Mouse (Mus musculus) lung, postnatal 0 days (tissue): ENCODE measurements around the gene Wdr62. TPM values are rescaled to one million over a fixed set of nuclear protein-coding genes. Genes with fewer than 3 reads are reported as not detected.

ENCODE experiments used
- ATAC-seq: fragments of 200-750 bp; cut with Nextera tagmentation; 2 replicates; pipeline ENCODE4 v1.8.0; 2017; ENCODE audit warnings: moderate library complexity
- DNase-seq: peaks from one replicate; pipeline ENCODE4 v3.0.0-alpha.2; 2016; ENCODE audit warnings: low spot score
- H3K27ac ChIP-seq: fragments of 300-500 bp; sonication (generic); 2 replicates; pipeline ENCODE4 v1.5.1; 2014; ENCODE audit warnings: antibody characterized with exemption, mild to moderate bottlenecking, low read length, mixed read lengths
- H3K27me3 ChIP-seq: fragments of 300-500 bp; sonication (generic); replicated peaks from 2 replicates; pipeline ENCODE4 v1.6.1; 2014; ENCODE audit warnings: low read length, mixed read lengths; ENCODE audit not compliant: insufficient read depth
- H3K36me3 ChIP-seq: fragments of 300-500 bp; sonication (generic); 2 replicates; pipeline ENCODE4 v1.6.1; 2014; ENCODE audit warnings: low read length, mixed read lengths; ENCODE audit not compliant: insufficient read depth
- H3K4me1 ChIP-seq: fragments of 300-500 bp; sonication (generic); 2 replicates; pipeline ENCODE4 v1.6.1; 2014; ENCODE audit warnings: antibody characterized with exemption, low read depth, low read length, mixed read lengths; ENCODE audit not compliant: insufficient read depth
- H3K4me2 ChIP-seq: fragments of 300-500 bp; sonication (generic); replicated peaks from 2 replicates; pipeline ENCODE4 v1.6.1; 2014; ENCODE audit warnings: low read depth, mild to moderate bottlenecking, low read length, moderate library complexity, mixed read lengths
- H3K4me3 ChIP-seq: fragments of 300-500 bp; sonication (generic); 2 replicates; pipeline ENCODE4 v1.5.1; 2014; ENCODE audit warnings: low read depth, low read length
- H3K9ac ChIP-seq: fragments of 300-500 bp; sonication (generic); replicated peaks from 2 replicates; pipeline ENCODE4 v1.6.1; 2014; ENCODE audit warnings: low read depth, mild to moderate bottlenecking
- H3K9me3 ChIP-seq: fragments of 300-500 bp; sonication (generic); 2 replicates; pipeline ENCODE4 v1.6.1; 2016; ENCODE audit warnings: low read length, mixed read lengths
- CTCF ChIP-seq: IDR thresholded peaks from 2 replicates; pipeline ENCODE4 v1.5.1; 2016; ENCODE audit warnings: antibody characterized with exemption, mild to moderate bottlenecking
- EP300 ChIP-seq: IDR thresholded peaks from 2 replicates; pipeline ENCODE4 v1.6.1; 2016; ENCODE audit warnings: antibody characterized with exemption, mild to moderate bottlenecking, control low read depth
- WGBS: fragments of 180-500 bp; shearing (Covaris S2); extraction: QIAGEN DNeasy Blood & Tissue Kit; methylation state at CpG from one replicate; pipeline ENCODE4 v1.1.7; 2014; 5-methylcytosine and 5-hydroxymethylcytosine counted together
- polyA plus RNA-seq: library from polyadenylated mRNA; unstranded; fragments of >200 nt; fragmentation: Nextera tagmentation; extraction: Ambion mirVana; gene quantifications from 2 replicates; pipeline ENCODE4 v1.2.1, GENCODE M21; 2015

Wdr62 gene
- polyA plus RNA-seq, 1 experiment from 2014 or later = 2.7 TPM

DNA sequence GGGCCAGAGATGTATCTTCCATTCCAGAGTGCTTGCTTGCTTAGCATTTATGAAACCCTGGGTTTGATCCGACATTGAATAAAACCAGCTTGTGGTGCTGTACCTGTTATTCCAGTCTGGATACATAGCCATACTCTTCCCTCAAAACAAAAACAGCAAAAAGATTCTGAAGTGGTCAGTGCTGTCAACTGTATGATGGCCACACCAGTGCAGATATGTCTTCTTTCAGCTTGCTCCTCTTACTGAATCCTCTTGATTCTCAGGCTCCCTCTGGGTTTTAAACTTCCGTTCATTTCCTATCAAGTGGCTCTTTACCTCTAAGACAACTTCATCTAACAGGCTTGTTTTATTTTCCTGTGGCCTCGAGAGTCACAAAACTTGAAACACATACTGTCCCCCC is 43.6 kb upstream of the Wdr62 start, which contains the start of gene Sdhaf1:
Sdhaf1 (minus strand) TSS at position 101 of the 400 bp plus-strand sequence.
- DNase-seq (no peak), ATAC-seq (no peak)
- H3K4me3 ChIP-seq = peak within 1 kb of the TSS; percentile 63
- H3K36me3 ChIP-seq = no peaks in the 10 kb centered on the region
- H3K9me3 ChIP-seq = no peaks in the 10 kb centered on the region; the same call in 1 of the 2 replicates
- no peaks in the 10 kb centered on the region for H3K4me1 ChIP-seq
- WGBS = 71% methylated on average over 3 of the region's 3 CpGs
- H3K4me2 ChIP-seq = peak within 1 kb of the TSS; percentile 82
- peak within 1 kb of the TSS; percentile 10; the same call in 1 of the 2 replicates for H3K9ac ChIP-seq
- H3K27ac ChIP-seq = peak within 1 kb of the TSS; percentile 69; the same call in 1 of the 2 replicates
- H3K27me3 ChIP-seq = no peaks in the 10 kb centered on the region
- TF ChIP-seq EP300 (no peak), CTCF (no peak)

DNA sequence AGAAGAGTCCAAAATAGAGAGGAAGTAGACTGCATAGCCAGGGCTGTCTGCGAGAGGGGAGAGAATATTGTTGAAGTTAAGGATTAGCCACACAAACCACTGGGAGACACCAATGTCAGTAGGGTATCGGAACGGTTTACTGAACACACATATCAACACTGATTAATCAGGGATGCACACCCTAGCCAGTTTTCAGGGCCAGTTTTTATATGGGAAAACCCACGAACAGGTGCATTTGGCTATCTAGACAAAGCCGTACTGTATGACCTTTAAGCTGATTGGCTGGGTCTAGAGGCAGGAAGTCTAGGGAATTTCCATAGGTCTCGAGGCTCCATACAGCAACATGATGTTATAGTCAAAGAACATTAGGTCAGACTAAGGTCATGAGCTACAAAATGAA is 42.6 kb upstream of the Wdr62 start:
- no peaks in the 10 kb centered on the region for H3K4me1 ChIP-seq
- peak overlapping the region; percentile 63 for H3K4me3 ChIP-seq
- 18% methylated on average over 6 of the region's 6 CpGs for WGBS
- TF ChIP-seq EP300 (no peak), CTCF (no peak)
- peak overlapping the region; percentile 10; the same call in 1 of the 2 replicates for H3K9ac ChIP-seq
- no peak for ATAC-seq
- H3K4me2 ChIP-seq = peak overlapping the region; percentile 82
- H3K36me3 ChIP-seq = no peaks in the 10 kb centered on the region
- DNase-seq = peak; percentile 19
- peak overlapping the region; percentile 69; the same call in 1 of the 2 replicates for H3K27ac ChIP-seq
- no peaks in the 10 kb centered on the region; the same call in 1 of the 2 replicates for H3K9me3 ChIP-seq
- H3K27me3 ChIP-seq = no peaks in the 10 kb centered on the region

DNA sequence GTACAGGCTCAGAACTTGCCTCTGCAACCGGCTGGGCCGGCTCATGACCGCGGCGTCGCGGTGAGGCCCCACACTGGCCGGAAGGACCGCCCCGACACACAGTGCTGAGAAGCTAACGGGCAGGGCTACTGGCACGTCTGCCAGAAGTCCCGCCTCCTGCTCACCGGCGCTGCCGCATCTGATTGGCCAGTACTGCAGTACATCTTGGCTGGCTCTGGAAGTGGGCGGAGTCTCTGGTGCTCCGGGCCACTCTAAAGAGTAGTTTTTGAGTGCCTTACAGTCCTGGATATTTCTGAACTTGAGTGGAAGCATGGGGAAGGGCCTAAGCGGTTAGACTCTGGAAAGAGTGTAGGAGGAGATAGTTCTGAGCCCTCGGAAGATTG is 42.1 kb upstream of the Wdr62 start:
- ATAC-seq = peak; percentile 99
- peak; percentile 100 for DNase-seq
- 3% methylated on average over 20 of the region's 20 CpGs for WGBS
- Histone ChIP-seq H3K36me3 (no peaks in the 10 kb centered on the region), H3K4me3 (peak overlapping the region; percentile 63), H3K27me3 (no peaks in the 10 kb centered on the region), H3K27ac (peak overlapping the region; percentile 89), H3K4me1 (no peaks in the 10 kb centered on the region), H3K9me3 (no peaks in the 10 kb centered on the region; the same call in 1 of the 2 replicates), H3K9ac (peak overlapping the region; percentile 69), H3K4me2 (peak overlapping the region; percentile 82)
- TF ChIP-seq CTCF (no peak), EP300 (no peak)

DNA sequence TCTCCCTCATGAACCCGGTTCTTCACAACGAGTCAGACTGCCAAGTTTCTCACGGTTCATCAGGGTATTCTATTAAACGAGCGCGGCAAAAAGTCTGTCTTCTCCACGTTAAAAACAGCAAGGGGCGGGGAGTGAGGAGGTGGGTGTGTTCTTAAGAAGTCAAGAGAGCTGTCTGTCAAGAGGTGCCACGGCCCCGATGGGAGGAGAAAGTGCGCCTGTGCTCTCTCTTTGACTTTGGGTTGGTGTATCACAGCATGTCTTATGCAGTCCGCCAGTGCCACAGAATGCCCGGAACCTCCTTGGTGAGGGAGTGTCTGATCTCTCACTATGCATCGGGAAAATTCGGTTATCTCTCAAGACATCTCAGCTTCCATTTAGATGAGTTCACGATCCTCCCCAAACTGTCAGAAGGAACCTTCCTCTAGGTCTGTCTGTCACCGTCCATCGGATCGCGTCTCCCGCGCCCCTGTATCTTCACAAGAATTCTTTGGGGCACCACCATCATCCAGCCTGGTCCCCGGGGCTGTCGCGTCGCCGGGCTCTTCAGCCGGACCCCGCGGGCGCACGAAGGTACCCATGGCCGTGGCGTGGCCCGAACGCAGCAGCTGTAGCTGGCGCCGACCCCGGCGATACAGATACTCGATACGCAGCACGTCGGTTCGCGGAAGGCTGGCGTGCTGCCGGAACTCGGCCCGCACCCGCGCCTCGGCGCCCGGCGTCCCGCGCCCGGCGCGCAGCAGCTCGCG is 41.5 kb upstream of the Wdr62 start, which contains the start of gene E130208F15Rik:
E130208F15Rik (plus strand) TSS at position 202 of the 746 bp plus-strand sequence.
- peak within 1 kb of the TSS; percentile 69 for H3K9ac ChIP-seq
- no peak for TF ChIP-seq CTCF
- TF ChIP-seq EP300 = no peak
- H3K9me3 ChIP-seq = no peaks in the 10 kb centered on the region; the same call in 1 of the 2 replicates
- no peaks in the 10 kb centered on the region for H3K27me3 ChIP-seq
- DNase-seq (peak; percentile 92), ATAC-seq (peak; percentile 64)
- peak within 1 kb of the TSS; percentile 89 for H3K27ac ChIP-seq
- 2% methylated on average over 63 of the region's 63 CpGs for WGBS
- no peaks in the 10 kb centered on the region for H3K4me1 ChIP-seq
- H3K36me3 ChIP-seq = no peaks in the 10 kb centered on the region
- peak within 1 kb of the TSS; percentile 63 for H3K4me3 ChIP-seq
- peak within 1 kb of the TSS; percentile 82 for H3K4me2 ChIP-seq

DNA sequence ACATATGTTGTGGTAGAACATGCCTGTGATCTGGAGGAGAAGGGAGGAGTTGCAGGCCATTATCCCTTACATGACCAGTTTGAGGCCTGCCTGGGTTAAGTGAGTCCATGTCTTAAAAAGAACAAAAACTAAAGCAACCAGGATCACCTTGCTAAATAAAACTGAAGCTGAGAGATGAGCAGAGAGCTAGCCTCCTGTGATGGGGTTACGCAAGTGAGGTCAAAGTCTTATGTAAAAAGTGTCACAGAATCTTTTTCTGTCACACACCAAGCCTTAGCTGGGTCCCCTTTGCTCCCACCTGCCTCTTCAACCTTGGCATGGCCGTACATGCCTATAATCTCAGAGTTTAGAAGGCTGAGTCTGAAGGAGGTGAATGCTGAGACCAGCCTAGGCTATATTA is 40.7 kb upstream of the Wdr62 start:
- Histone ChIP-seq H3K27ac (no peak overlapping the region), H3K36me3 (no peaks in the 10 kb centered on the region), H3K9ac (no peak overlapping the region), H3K4me1 (no peaks in the 10 kb centered on the region), H3K27me3 (no peaks in the 10 kb centered on the region), H3K4me3 (peak overlapping the region; percentile 63; the same call in 1 of the 2 replicates), H3K4me2 (peak overlapping the region; percentile 82), H3K9me3 (no peaks in the 10 kb centered on the region; the same call in 1 of the 2 replicates)
- DNase-seq = no peak
- 79% methylated on average over 2 of the region's 2 CpGs for WGBS
- no peak for TF ChIP-seq EP300
- no peak for TF ChIP-seq CTCF
- ATAC-seq = no peak

DNA sequence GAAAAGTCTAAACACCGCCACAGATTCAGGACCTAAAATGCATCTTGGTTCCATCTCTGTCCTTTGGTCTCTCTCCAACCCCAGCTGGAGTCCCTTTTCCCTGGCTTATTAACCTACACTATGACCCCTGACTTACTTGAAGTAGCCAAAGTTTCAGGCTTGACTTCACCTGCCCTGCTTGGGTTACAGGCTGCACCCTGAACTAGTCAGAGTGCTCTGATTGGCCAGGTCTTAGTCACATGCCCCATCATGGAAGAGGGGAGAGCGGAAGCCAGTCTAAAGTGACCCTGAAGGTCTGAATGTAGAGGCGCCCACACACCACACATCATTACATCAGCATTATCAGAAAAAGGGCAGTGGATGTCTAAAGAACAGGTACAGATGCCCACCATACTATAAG is 37.9 kb upstream of the Wdr62 start:
- Histone ChIP-seq H3K4me2 (no peak overlapping the region), H3K27me3 (no peaks in the 10 kb centered on the region), H3K27ac (no peak overlapping the region), H3K36me3 (no peaks in the 10 kb centered on the region), H3K9me3 (no peaks in the 10 kb centered on the region), H3K4me3 (no peak overlapping the region), H3K4me1 (no peaks in the 10 kb centered on the region), H3K9ac (no peak overlapping the region)
- ATAC-seq = no peak
- no peak for TF ChIP-seq CTCF
- TF ChIP-seq EP300 = no peak
- 89% methylated on average over 3 of the region's 3 CpGs for WGBS
- DNase-seq = no peak
